Mouse (Mus musculus) neutrophil, adult 5-6 weeks (primary cell): ENCODE results near the gene Rsph14. TPM values are rescaled to one million over a fixed set of nuclear protein-coding genes. Genes with fewer than 3 reads are reported as not detected.

Experiments
- ATAC-seq: fragments of 151-379, 151-347 bp; 2 replicates; pipeline ENCODE4 v1.8.0; 2017; ENCODE audit warnings: mild to moderate bottlenecking, moderate TSS enrichment; ENCODE audit not compliant: insufficient number of reproducible peaks, poor library complexity, low FRiP score, severe bottlenecking; ENCODE audit errors: extremely low read depth
- total RNA-seq: library from RNA; stranded (forward); fragments of 200-1000 nt; gene quantifications from 2 replicates; pipeline ENCODE4 v1.2.3, GENCODE M21; 2017

The Rsph14 gene
- total RNA-seq = not detected in 2 replicates

DNA sequence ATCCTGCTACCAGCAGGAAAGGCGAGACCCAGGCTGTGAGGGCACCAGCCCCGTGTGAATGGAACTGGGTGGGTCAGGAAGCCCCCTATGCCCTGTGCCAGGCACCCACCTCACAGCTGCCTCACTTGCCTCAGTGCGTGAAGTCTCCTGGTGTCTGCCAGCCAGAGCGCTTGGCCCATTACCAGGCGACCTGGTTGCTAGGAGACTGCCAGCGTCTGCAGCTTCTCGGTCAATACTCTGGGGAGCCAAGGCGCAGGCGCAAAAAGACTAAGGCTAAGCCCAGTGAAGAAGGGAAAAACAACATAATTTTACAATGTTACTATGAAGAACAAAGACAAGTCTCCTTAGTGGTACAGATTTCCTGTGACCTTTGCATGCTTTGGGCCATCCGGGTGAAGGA, at the start of gene Rsph14:
Rsph14 (minus strand) TSS at position 192 of the 400 bp plus-strand sequence.
- no peak for ATAC-seq

DNA sequence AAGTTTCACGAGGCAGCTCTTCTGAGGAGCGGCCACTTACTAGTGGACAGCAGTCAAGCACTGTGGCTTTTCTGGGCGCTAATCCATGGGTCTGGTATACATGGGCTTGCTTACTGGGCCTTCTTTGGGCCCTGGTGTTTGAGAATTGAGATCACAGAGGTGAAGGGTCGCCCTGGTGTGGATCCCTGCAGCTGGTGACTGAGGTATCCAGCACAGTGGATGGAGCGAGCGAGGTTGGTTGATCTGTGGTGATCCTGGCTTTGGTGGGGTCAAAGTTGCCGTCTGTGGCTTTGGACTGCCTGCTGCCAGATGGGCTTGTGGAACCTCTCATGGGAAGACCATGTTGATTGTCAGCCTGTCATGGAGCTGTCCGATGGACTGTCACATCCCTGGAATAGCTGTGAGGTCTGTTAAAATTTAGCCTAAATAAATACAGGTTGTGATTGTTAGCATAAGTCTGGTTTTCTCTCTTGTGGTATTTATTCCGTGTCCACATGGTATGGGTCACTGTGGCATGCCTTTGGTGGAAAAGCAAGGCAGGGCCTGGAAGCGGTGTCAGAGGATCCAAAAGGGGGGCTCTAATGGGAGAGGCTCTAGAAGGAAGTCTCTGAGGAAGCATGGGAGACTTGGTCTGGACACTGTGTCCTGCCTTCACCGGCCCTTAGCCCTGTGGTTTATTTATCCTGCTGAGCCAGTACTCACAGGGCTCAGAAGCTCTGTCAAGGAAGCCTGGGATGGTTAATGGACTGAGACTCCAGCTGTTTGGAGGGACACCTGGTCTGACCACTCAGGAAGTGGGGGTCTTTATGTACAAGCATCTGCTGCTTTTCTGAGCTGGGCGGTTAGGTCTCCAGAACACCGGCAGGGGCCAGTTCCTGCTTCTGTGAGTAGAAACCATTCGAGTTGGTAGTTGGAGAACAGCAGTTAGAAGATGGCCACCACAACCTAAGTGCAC, 46.1 kb upstream of the Rsph14 start:
- no peak for ATAC-seq

DNA sequence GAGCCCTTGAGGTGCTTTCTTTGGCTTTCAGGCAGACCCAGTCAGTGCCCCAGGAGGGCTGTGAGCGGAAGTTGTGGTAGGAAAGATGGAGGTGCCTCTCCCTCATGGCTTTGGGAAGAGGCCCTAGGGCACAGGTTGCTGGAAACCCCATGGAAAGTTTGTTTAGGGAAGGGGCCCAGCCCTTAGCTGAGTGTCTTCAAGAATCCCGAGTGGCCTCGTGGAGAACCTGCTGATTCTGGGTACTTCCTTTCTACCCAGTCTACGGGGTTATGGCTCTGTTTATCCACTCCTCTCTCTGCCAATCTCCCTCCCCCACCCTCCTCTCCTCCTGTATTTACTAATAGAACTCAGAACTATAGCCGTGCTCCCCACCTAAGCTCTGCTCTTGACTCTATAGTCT, 43.3 kb upstream of the Rsph14 start:
- no peak for ATAC-seq

- ATAC-seq = no peak
Measured at GRCm38 (mm10) chr10:75070281-75070976, 38.0 kb upstream of the Rsph14 start.

DNA sequence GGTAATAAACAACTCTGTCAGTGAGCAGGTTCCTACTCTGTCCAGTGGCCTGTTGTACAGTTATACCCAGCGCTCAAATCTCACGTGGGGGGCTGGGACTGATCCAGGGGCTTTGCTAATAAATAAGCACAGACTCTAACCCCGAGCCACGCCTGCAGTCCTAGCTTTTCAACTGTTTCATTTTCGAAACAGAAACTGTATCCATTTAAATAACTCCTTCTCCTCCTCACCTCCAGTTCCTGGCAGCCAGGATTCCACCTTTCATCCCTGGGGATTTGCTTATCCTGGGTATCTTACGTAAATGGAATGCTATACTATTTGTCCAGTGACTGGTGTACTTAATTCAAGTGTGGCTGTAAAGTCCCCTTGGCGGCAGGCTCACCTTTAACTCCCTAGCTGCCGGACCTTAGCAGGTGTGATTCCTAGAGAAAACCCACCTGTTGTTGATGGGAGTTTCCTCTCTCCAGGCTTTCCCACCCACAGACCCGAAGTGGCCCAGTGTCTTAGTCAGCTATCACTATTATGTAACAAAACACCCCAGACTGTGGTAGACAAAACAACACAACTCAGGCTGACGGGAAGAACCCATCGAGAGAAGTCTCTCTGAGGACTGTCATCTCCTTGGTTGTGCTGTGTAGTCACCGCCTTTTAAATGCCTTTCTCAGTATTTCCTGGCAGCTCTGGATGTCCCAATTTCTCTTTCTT, 36.4 kb upstream of the Rsph14 start:
- ATAC-seq = no peak

GRCm38 (mm10) chr10:75068086-75068485, 35.7 kb upstream of the Rsph14 start:
- no peak for ATAC-seq

DNA sequence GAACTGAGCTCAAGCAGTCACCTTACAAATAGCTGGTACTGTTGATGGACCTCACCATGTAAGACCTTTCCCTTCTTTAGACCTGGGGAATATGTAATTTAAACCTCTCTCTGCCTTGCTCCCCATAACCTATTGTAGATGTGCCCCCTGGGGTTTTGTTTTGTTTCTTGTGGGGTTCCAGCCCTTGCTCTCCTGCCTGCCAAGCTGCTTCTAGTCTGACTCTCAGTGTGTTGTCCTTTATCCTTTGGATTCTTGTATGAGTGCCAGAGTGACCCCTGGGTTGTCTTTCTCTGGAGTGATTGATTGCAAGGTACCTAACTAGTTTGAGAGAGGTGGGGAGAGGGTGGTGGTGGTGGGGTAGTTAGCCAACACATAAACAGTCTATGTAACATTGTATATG, 35.1 kb upstream of the Rsph14 start:
- ATAC-seq = no peak

DNA sequence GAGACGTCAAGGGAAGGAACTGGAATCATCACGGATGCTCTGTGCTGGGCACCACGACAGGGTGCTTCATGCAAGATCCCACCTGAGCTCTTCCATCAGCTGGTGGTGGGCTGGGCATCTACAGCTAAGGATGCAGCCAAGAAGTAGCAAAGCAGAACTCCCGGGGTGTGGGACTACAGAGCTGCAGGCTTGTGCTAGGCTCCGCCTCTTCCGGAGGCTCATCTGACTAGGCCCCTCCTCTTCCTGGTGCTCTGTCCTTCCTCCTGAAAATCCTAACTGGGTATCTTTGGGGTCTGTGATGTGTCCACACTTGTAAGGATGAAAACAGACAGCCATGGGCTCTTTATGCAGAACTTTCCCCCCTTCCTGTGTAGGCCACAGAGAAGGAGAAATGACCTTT, 33.3 kb upstream of the Rsph14 start:
- no peak for ATAC-seq

- ATAC-seq = no peak
Measured at GRCm38 (mm10) chr10:75063301-75063965, 31.0 kb upstream of the Rsph14 start.

DNA sequence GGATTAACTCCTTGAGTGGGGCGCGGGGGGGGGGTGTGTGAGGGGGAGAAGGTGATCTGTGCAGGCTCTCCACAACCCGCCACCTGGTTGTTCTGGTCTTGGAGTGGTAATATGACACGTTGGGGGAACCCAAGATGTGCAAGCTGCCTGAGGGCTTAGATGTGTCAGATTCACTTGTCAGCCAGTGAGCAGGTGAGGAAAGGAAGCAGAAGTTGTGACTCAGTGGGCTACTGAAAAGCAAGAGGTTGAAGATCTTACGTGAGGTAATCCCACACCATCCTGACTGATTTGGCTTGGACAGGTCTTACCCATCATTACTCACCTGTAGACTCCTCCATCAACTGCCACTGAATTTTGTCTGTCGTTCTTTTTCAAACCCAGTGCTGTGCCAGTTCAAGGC, 30.2 kb upstream of the Rsph14 start:
- no peak for ATAC-seq

DNA sequence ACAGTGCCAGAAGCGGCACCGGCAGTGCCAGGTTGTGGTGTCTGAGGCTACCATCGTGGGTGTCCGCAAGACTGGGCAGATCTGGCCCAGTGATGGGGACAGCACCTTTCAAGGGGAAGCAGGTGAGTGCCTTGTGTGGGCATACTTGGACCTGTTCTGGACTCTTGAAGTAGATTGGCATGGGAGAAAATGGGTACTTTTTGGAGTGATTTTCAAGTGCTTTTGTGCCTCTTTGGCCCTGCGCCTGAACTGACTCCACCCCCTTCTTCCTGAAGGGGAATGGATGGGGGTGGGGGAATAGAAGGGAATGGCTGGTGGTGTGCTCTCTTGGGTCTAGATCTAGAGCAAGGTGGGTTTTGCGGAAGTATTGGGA, 29.8 kb upstream of the Rsph14 start:
- no peak for ATAC-seq

- no peak for ATAC-seq
Measured at GRCm38 (mm10) chr10:75061341-75062188, 29.2 kb upstream of the Rsph14 start.

DNA sequence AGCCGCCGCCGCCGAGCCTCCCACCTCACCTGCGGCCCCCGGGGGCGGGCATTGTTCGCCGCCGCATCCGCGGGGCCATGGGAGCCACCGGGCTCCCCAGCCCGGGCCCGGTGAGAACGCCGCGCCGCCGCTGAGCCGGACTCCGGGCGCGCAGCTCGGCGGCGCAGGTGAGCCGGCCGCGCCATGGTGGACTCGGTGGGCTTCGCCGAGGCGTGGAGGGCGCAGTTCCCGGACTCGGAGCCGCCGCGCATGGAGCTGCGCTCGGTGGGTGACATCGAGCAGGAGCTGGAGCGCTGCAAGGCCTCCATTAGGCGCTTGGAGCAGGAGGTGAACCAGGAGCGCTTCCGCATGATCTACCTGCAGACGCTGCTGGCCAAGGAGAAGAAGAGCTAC, 28.5 kb upstream of the Rsph14 start:
- no peak for ATAC-seq

DNA sequence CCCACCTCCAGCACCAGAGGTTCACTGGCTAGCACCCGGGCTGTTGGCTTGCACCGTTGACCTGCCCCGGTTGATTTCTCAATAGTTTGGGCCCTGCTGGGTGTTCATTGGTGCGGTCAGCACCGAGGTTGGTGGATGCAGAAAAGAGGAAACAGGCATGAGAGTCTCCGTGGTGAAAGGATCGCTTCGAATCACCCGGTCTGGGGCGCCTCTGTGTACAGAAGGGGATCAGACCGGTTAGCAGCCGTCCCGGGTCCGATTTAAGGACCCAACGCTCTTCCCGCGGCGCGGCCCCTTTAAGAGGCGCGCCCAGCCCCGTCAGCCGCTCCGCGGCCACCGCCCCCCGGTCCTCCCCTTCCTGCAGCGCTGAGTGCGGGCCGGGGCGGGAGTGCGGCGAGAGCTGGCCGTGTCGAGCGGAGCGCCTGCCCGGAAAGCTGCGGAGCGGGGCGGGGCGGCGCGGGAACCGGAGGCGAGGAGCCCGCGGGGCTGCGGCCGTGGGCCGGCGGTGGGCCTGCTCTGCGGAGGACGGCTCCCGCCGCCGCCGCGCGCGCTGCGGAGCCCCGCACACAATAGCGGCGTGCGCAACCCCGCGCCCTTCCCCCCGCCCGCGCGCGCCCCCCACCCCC, 27.9 kb upstream of the Rsph14 start, which contains the start of gene Bcr:
Bcr (plus strand) TSS at position 376 of the 626 bp plus-strand sequence.
- ATAC-seq = peak; percentile 53

DNA sequence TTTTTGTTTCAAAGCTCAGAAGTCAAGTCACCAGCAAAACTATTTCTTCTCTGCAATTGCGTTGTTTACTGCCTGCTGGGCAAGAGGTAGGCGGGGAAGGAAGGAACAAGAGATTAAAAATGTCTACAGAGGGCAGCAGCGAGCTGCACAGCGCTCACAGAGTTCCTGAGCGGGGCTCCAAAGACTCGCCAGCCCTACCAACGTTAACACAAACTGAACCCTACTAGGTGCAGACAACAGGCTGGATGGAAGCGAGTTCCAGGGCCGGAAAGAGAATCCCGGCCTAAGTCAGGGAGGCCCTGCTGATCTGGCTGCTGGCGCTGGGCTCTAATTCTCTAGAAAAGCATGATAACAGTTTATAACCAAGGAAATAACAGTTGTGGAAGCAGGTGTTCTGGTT, 27.0 kb upstream of the Rsph14 start:
- ATAC-seq = peak; percentile 72

- ATAC-seq = no peak
Measured at GRCm38 (mm10) chr10:75058761-75059395, 26.5 kb upstream of the Rsph14 start.

DNA sequence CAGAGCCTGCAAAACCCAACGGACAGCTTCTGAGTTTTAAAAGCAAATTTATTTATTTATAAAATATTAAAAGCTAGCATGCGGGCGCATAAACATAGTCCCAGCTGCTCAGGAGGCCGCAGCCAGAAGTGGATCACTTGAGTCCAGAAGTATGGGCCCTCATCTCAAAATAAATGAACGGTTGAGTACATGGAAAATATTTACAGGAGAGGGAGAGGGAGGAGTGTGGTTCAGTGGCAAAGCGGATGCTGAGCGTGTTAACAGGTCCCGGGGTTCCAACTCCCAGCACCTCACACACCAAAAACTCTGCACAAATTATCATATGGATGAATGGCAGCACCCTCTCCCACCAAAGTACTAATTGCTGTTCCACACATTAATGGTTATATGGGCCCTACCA, 25.9 kb upstream of the Rsph14 start:
- no peak for ATAC-seq
